Mouse (Mus musculus) MEL (cell line): Measurements from ENCODE around the gene Lrrc4c. TPM values are rescaled to one million over a fixed set of nuclear protein-coding genes. Genes with fewer than 3 reads are reported as not detected.

Experiments
- DNase-seq: peaks from one replicate; pipeline ENCODE4 v3.0.0; 2011; ENCODE audit warnings: low read depth, low spot score
- H3K27ac ChIP-seq: 2 replicates; pipeline ENCODE4 v1.5.1; 2012; ENCODE audit warnings: low read depth, mild to moderate bottlenecking, control low read depth, low read length, moderate library complexity; ENCODE audit not compliant: control insufficient read depth
- H3K27me3 ChIP-seq, 2 experiments: fragments of 150-350 bp in 1 of 2; sonication (generic) in 1 of 2; 2 replicates each; pipeline ENCODE4 v1.6.1; 2012; ENCODE audit warnings: low read length in 2 of 2, mild to moderate bottlenecking in 2 of 2, improper control_type of control experiment in 1 of 2, moderate library complexity in 1 of 2; ENCODE audit not compliant: insufficient read depth in 2 of 2, control insufficient read depth in 1 of 2
- H3K36me3 ChIP-seq, 2 experiments: 2 replicates each; pipeline ENCODE4 v1.6.1; 2012 to 2014; ENCODE audit warnings: low read length in 2 of 2, improper control_type of control experiment in 1 of 2, inconsistent platforms in 1 of 2, mild to moderate bottlenecking in 1 of 2; ENCODE audit not compliant: insufficient read depth in 2 of 2, control insufficient read depth in 1 of 2
- H3K4me1 ChIP-seq, 2 experiments: fragments of 150-350 bp in 1 of 2; sonication (generic) in 1 of 2; 2 replicates each; pipeline ENCODE4 v1.6.1; 2012; ENCODE audit warnings: low read length in 2 of 2, improper control_type of control experiment in 1 of 2, mild to moderate bottlenecking in 1 of 2; ENCODE audit not compliant: insufficient read depth in 2 of 2, control insufficient read depth in 1 of 2
- H3K4me3 ChIP-seq, 2 experiments: fragments of 150-350 bp in 1 of 2; sonication (generic) in 1 of 2; 2 replicates each; pipeline ENCODE4 v1.5.1; 2012; ENCODE audit warnings: low read depth in 2 of 2, low read length in 2 of 2, mild to moderate bottlenecking in 2 of 2, moderate library complexity in 2 of 2, control low read depth in 1 of 2, improper control_type of control experiment in 1 of 2; ENCODE audit not compliant: control insufficient read depth in 1 of 2, insufficient read depth in 1 of 2
- H3K79me2 ChIP-seq: 2 replicates; pipeline ENCODE4 v1.6.1; 2012; ENCODE audit warnings: mild to moderate bottlenecking, low read length, moderate library complexity; ENCODE audit not compliant: control insufficient read depth, poor library complexity, insufficient read depth
- H3K9ac ChIP-seq: 2 replicates; pipeline ENCODE4 v1.6.1; 2012; ENCODE audit warnings: low read depth, mild to moderate bottlenecking, control low read depth, low read length, moderate library complexity; ENCODE audit not compliant: control insufficient read depth, poor library complexity, severe bottlenecking
- H3K9me3 ChIP-seq: fragments of 150-350 bp; sonication (generic); replicated peaks from 2 replicates; pipeline ENCODE4 v1.6.1; 2012; ENCODE audit warnings: mild to moderate bottlenecking, low read length, improper control_type of control experiment, moderate library complexity; ENCODE audit not compliant: insufficient read depth
- CHD1 ChIP-seq: IDR thresholded peaks from 2 replicates; pipeline ENCODE4 v1.6.1; 2012; ENCODE audit warnings: low read depth, mild to moderate bottlenecking, inconsistent platforms, low read length, improper control_type of control experiment
- CHD2 ChIP-seq: IDR thresholded peaks from 2 replicates; pipeline ENCODE4 v1.6.1; 2011; ENCODE audit warnings: low read length, improper control_type of control experiment
- CTCF ChIP-seq, 3 experiments: IDR thresholded peaks in 2 of 3; conservative IDR thresholded peaks in 1 of 3; 2 replicates each; pipeline ENCODE4 v1.5.1; 2011 to 2012; ENCODE audit warnings: low read length in 3 of 3, low read depth in 2 of 3, mild to moderate bottlenecking in 2 of 3, improper control_type of control experiment in 1 of 3, inconsistent platforms in 1 of 3, mixed read lengths in 1 of 3, moderate library complexity in 1 of 3; ENCODE audit not compliant: control insufficient read depth in 1 of 3, insufficient read depth in 1 of 3, poor library complexity in 1 of 3, severe bottlenecking in 1 of 3
- E2F4 ChIP-seq: IDR thresholded peaks from 2 replicates; pipeline ENCODE4 v1.6.1; 2011; ENCODE audit warnings: low read depth, low read length, improper control_type of control experiment, borderline replicate concordance
- ELF1 ChIP-seq: IDR thresholded peaks from 2 replicates; pipeline ENCODE4 v1.6.1; 2014; ENCODE audit warnings: low read depth, mild to moderate bottlenecking, inconsistent platforms, low read length, improper control_type of control experiment, moderate library complexity
- EP300 ChIP-seq, 2 experiments: IDR thresholded peaks; 2 replicates each; pipeline ENCODE4 v1.6.1; 2011; ENCODE audit warnings: improper control_type of control experiment in 2 of 2, low read length in 2 of 2, low read depth in 1 of 2, mild to moderate bottlenecking in 1 of 2
- GABPA ChIP-seq: IDR thresholded peaks from 2 replicates; pipeline ENCODE4 v1.6.1; 2012; ENCODE audit warnings: low read depth, mild to moderate bottlenecking, inconsistent platforms, low read length, improper control_type of control experiment, moderate library complexity
- HCFC1 ChIP-seq: IDR thresholded peaks from 2 replicates; pipeline ENCODE4 v1.6.1; 2012; ENCODE audit warnings: low read depth, mild to moderate bottlenecking, inconsistent platforms, low read length, improper control_type of control experiment, moderate library complexity
- KAT2A ChIP-seq: conservative IDR thresholded peaks from 2 replicates; pipeline ENCODE4 v1.6.1; 2012; ENCODE audit warnings: low read depth, low read length, improper control_type of control experiment, inconsistent platforms
- MAFK ChIP-seq: IDR thresholded peaks from 2 replicates; pipeline ENCODE4 v1.6.1; 2011; ENCODE audit warnings: low read depth, mild to moderate bottlenecking, low read length, improper control_type of control experiment, borderline replicate concordance
- MAZ ChIP-seq: IDR thresholded peaks from 2 replicates; pipeline ENCODE4 v1.6.1; 2012; ENCODE audit warnings: low read depth, mild to moderate bottlenecking, inconsistent platforms, low read length, improper control_type of control experiment
- MEF2A ChIP-seq: IDR thresholded peaks from 2 replicates; pipeline ENCODE4 v1.6.1; 2014; ENCODE audit warnings: low read depth, mild to moderate bottlenecking, inconsistent platforms, low read length, improper control_type of control experiment; ENCODE audit not compliant: poor library complexity, insufficient replicate concordance, severe bottlenecking; ENCODE audit errors: extremely low read depth
- MXI1 ChIP-seq: IDR thresholded peaks from 2 replicates; pipeline ENCODE4 v1.6.1; 2011; ENCODE audit warnings: mild to moderate bottlenecking, low read depth, low read length, improper control_type of control experiment
- MYC ChIP-seq: IDR thresholded peaks from 2 replicates; pipeline ENCODE4 v1.6.1; 2011; ENCODE audit warnings: low read depth, mild to moderate bottlenecking, low read length, improper control_type of control experiment, moderate library complexity
- NRF1 ChIP-seq: IDR thresholded peaks from 2 replicates; pipeline ENCODE4 v1.6.1; 2014; ENCODE audit warnings: low read depth, mild to moderate bottlenecking, inconsistent platforms, low read length, improper control_type of control experiment, moderate library complexity; ENCODE audit not compliant: poor library complexity, insufficient read depth, severe bottlenecking
- POLR2AphosphoS2 ChIP-seq: IDR thresholded peaks from 2 replicates; pipeline ENCODE4 v1.6.1; 2011; ENCODE audit warnings: low read length, improper control_type of control experiment
- RAD21 ChIP-seq: IDR thresholded peaks from 2 replicates; pipeline ENCODE4 v1.6.1; 2011; ENCODE audit warnings: mild to moderate bottlenecking, low read depth, low read length, improper control_type of control experiment
- SIN3A ChIP-seq: IDR thresholded peaks from 2 replicates; pipeline ENCODE4 v1.6.1; 2012; ENCODE audit warnings: low read length, improper control_type of control experiment, inconsistent platforms
- SMC3 ChIP-seq: IDR thresholded peaks from 2 replicates; pipeline ENCODE4 v1.6.1; 2011; ENCODE audit warnings: low read depth, low read length, improper control_type of control experiment
- TBP ChIP-seq: IDR thresholded peaks from 2 replicates; pipeline ENCODE4 v1.8.0; 2011; ENCODE audit warnings: low read depth, low read length, improper control_type of control experiment
- UBTF ChIP-seq: IDR thresholded peaks from 2 replicates; pipeline ENCODE4 v1.6.1; 2012; ENCODE audit warnings: low read depth, mild to moderate bottlenecking, inconsistent platforms, low read length, improper control_type of control experiment, moderate library complexity, borderline replicate concordance; ENCODE audit not compliant: insufficient read depth
- USF1 ChIP-seq: IDR thresholded peaks from 2 replicates; pipeline ENCODE4 v1.6.1; 2014; ENCODE audit warnings: low read depth, mild to moderate bottlenecking, inconsistent platforms, low read length, improper control_type of control experiment, moderate library complexity
- USF2 ChIP-seq, 2 experiments: IDR thresholded peaks; 2 replicates each; pipeline ENCODE4 v1.6.1; 2011 to 2012; ENCODE audit warnings: improper control_type of control experiment in 2 of 2, low read length in 2 of 2, borderline replicate concordance in 1 of 2, inconsistent platforms in 1 of 2, low read depth in 1 of 2, mild to moderate bottlenecking in 1 of 2; ENCODE audit not compliant: insufficient read depth in 1 of 2
- ZMIZ1 ChIP-seq: IDR thresholded peaks from 2 replicates; pipeline ENCODE4 v1.6.1; 2012; ENCODE audit warnings: low read depth, mild to moderate bottlenecking, inconsistent platforms, low read length, improper control_type of control experiment, moderate library complexity
- ZNF384 ChIP-seq: IDR thresholded peaks from 2 replicates; pipeline ENCODE4 v1.6.1; 2012; ENCODE audit warnings: low read depth, mild to moderate bottlenecking, inconsistent platforms, low read length, improper control_type of control experiment
- polyA plus RNA-seq, 2 experiments: library from polyadenylated mRNA; stranded (reverse) in 1 of 2; unstranded in 1 of 2; fragments of >175 nt in 1 of 2; fragments of >200 nt in 1 of 2; gene quantifications; 2 replicates each; pipeline versions ENCODE4 v1.2.1 to v1.2.4; 2012; ENCODE audit warnings: low replicate concordance in 2 of 2, low read depth in 1 of 2; ENCODE audit not compliant: insufficient read length in 2 of 2, insufficient read depth in 1 of 2, missing spikeins in 1 of 2
- total RNA-seq: library from RNA; depleted of rRNA; stranded (reverse); fragments of 300-350 nt; gene quantifications from 2 replicates; pipeline ENCODE4 v1.2.3, GENCODE M21; 2012

Lrrc4c gene
- total and polyA plus RNA-seq, 3 experiments, result not detected

DNA sequence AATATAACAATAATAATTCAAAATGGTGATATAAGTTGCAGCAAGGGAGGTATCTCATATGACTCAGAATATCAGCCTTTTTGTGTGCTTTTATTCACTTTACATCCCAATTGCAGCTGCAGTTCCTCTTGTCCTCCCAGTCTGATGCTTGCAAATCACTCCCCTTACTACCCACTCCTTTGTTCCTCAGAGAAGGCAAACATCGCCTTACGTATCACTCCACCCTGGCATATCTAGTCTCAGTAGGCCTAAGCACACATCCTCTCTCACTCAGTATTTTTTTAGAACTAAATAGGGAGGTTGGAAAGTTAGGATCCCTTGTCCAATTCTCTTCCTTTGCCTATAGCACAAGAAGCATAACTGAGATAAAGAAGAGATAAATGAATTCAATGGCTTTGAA, 1117.6 kb downstream of the Lrrc4c start:
- H3K4me1 ChIP-seq, result no peaks in the 10 kb centered on the region
- DNase-seq, result no peak
- H3K36me3 ChIP-seq, result no peaks in the 10 kb centered on the region
- H3K79me2 ChIP-seq, result no peaks in the 10 kb centered on the region
- no peaks in the 10 kb centered on the region for H3K9me3 ChIP-seq
- no peaks in the 10 kb centered on the region for H3K27me3 ChIP-seq
- H3K4me3 ChIP-seq, result no peak overlapping the region
- H3K27ac ChIP-seq, result no peak overlapping the region
- TF ChIP-seq RAD21, result no peak
- TF ChIP-seq USF1, result no peak
- no peak for TF ChIP-seq SIN3A
- no peak for TF ChIP-seq UBTF
- TF ChIP-seq EP300 (IDR thresholded peaks at IDR 0.05; ENCODE audit: low read depth in 1 of 2, low read length in 2 of 2), result no peak
- TF ChIP-seq ELF1, result no peak
- no peak for TF ChIP-seq MXI1
- TF ChIP-seq MAFK, result no peak
- TF ChIP-seq TBP, result no peak
- no peak for TF ChIP-seq CHD1
- TF ChIP-seq CTCF (IDR thresholded peaks at IDR 0.05 in 2 of 3, conservative IDR thresholded peaks at IDR 0.05 in 1 of 3; ENCODE audit: control insufficient read depth in 1 of 3, insufficient read depth in 1 of 3, low read depth in 2 of 3, low read length in 3 of 3, poor library complexity in 1 of 3, severe bottlenecking in 1 of 3), result no peak
- no peak for TF ChIP-seq SMC3
- TF ChIP-seq KAT2A, result no peak
- TF ChIP-seq NRF1, result no peak
- no peak overlapping the region for H3K9ac ChIP-seq

- no peaks in the 10 kb centered on the region for H3K9me3 ChIP-seq
- no peaks in the 10 kb centered on the region for H3K27me3 ChIP-seq
- H3K4me1 ChIP-seq, result no peaks in the 10 kb centered on the region
- no peaks in the 10 kb centered on the region for H3K79me2 ChIP-seq
- no peak overlapping the region for H3K4me3 ChIP-seq
- no peak overlapping the region for H3K9ac ChIP-seq
- no peaks in the 10 kb centered on the region for H3K36me3 ChIP-seq
- TF ChIP-seq USF1, result no peak
- TF ChIP-seq MAZ, result no peak
- no peak for TF ChIP-seq ZMIZ1
- no peak for TF ChIP-seq MYC
- TF ChIP-seq E2F4, result no peak
- TF ChIP-seq MEF2A, result no peak
- TF ChIP-seq USF2 (IDR thresholded peaks at IDR 0.05; ENCODE audit: borderline replicate concordance in 1 of 2, insufficient read depth in 1 of 2, low read depth in 1 of 2, low read length in 2 of 2), result no peak
- TF ChIP-seq ZNF384, result no peak
- no peak for TF ChIP-seq GABPA
- TF ChIP-seq POLR2AphosphoS2, result no peak
- TF ChIP-seq CHD2, result no peak
- no peak for TF ChIP-seq HCFC1
- TF ChIP-seq SIN3A, result no peak
- TF ChIP-seq SMC3, result no peak
- TF ChIP-seq MAFK, result no peak
- H3K27ac ChIP-seq, result no peak overlapping the region
- DNase-seq, result no peak
Observed at GRCm38 (mm10) chr2:97437767-97438166, 1119.8 kb downstream of the Lrrc4c start.
